In genomic region chr6:88763518-88764077, GRCm38 (mm10) we compare ENCODE assay signal across 22 mouse cellular contexts. TPM values are rescaled to one million over a fixed set of nuclear protein-coding genes. Genes with fewer than 3 reads are reported as not detected.
DNase-seq lines count a peak whose midpoint lies in the region; ATAC-seq and TF ChIP-seq lines count a peak whose summit lies in the region.
"Had no signal": no experiment of that assay in that cellular context is flagged by ENCODE, and none has a peak within 500 bp of the region (broad histone marks: within the 10 kb centered on the region; RNA-seq: fewer than 3 reads in every experiment).

No protein-coding gene starts in this region.

- no peak overlapping the region for H3K4me3 ChIP-seq in liver, embryonic 14.5 days (ENCODE audit: insufficient read depth in 1 of 2, low read depth in 2 of 2, low read length in 2 of 2)
- H3K4me3 ChIP-seq in liver, postnatal 0 days (ENCODE audit: low read depth, low read length), result no peak overlapping the region
- H3K4me3 ChIP-seq in embryonic facial prominence, embryonic 15.5 days (replicated peaks), result no peak overlapping the region
- H3K4me3 ChIP-seq in forebrain, embryonic 12.5 days (replicated peaks), result no peak overlapping the region
- H3K4me3 ChIP-seq: forebrain, embryonic 13.5 days; heart, embryonic 12.5 days; limb, embryonic 15.5 days; midbrain, embryonic 10.5 days had no signal

- no peak overlapping the region; the same call in 1 of the 2 replicates for H3K9ac ChIP-seq in liver, embryonic 14.5 days (replicated peaks)
- no peak overlapping the region for H3K9ac ChIP-seq in liver, postnatal 0 days (replicated peaks)
- no peak overlapping the region for H3K9ac ChIP-seq in embryonic facial prominence, embryonic 15.5 days
- no peak overlapping the region for H3K9ac ChIP-seq in forebrain, embryonic 12.5 days
- H3K9ac ChIP-seq: forebrain, embryonic 13.5 days; heart, embryonic 12.5 days; limb, embryonic 15.5 days had no signal

- peak overlapping the region; percentile 32 for H3K27ac ChIP-seq in liver, embryonic 14.5 days
- no peak overlapping the region for H3K27ac ChIP-seq in liver, postnatal 0 days (ENCODE audit: low read depth)
- H3K27ac ChIP-seq in embryonic facial prominence, embryonic 15.5 days (replicated peaks), result no peak overlapping the region; the same call in 1 of the 2 replicates
- H3K27ac ChIP-seq in forebrain, embryonic 12.5 days, result no peak overlapping the region
- H3K27ac ChIP-seq: forebrain, embryonic 13.5 days; hindbrain, postnatal 0 days; limb, embryonic 15.5 days; macrophage; midbrain, embryonic 10.5 days had no signal

- WGBS in liver, embryonic 14.5 days (ENCODE audit: insufficient replicate concordance), result 86% methylated on average over 3 of the region's 3 CpGs
- WGBS in liver, postnatal 0 days (ENCODE audit: insufficient replicate concordance), result 88% methylated on average over 3 of the region's 3 CpGs
- WGBS in embryonic facial prominence, embryonic 15.5 days, result 64% methylated on average over 3 of the region's 3 CpGs
- WGBS in forebrain, embryonic 12.5 days, result 85% methylated on average over 3 of the region's 3 CpGs

- H3K9me3 ChIP-seq in liver, embryonic 14.5 days (ENCODE audit: control insufficient read depth, low read length), result no peaks in the 10 kb centered on the region
- H3K9me3 ChIP-seq in liver, postnatal 0 days (ENCODE audit: low read length), result no peaks in the 10 kb centered on the region
- H3K9me3 ChIP-seq in embryonic facial prominence, embryonic 15.5 days (replicated peaks), result no peaks in the 10 kb centered on the region
- H3K9me3 ChIP-seq in forebrain, embryonic 12.5 days, result no peaks in the 10 kb centered on the region
- H3K9me3 ChIP-seq: forebrain, embryonic 13.5 days; heart, embryonic 12.5 days; limb, embryonic 15.5 days; midbrain, embryonic 10.5 days had no signal

- ATAC-seq in liver, embryonic 14.5 days (ENCODE audit: insufficient read depth), result no peak
- ATAC-seq in liver, postnatal 0 days, result no peak
- 0 out of 2 replicates have a peak, but pooled peaks have one; percentile 4 for ATAC-seq in embryonic facial prominence, embryonic 15.5 days (ENCODE audit: insufficient number of reproducible peaks, low FRiP score, low TSS enrichment, low read depth)
- ATAC-seq in forebrain, embryonic 12.5 days (ENCODE audit: low FRiP score), result no peak
- ATAC-seq: forebrain, embryonic 13.5 days; hindbrain, postnatal 0 days; intestine, postnatal 0 days; midbrain, embryonic 16.5 days had no signal

- DNase-seq in heart, adult 11 months, result peak; percentile 92
- DNase-seq in heart, postnatal 25 days (ENCODE audit: low spot score), result no peak
- DNase-seq in liver, embryonic 14.5 days (ENCODE audit: low read depth in 3 of 3, low spot score in 3 of 3), result no peak
- no peak for DNase-seq in liver, postnatal 0 days
- no peak for DNase-seq in lung, postnatal 14 days
- DNase-seq: adrenal gland, postnatal 10 days; cerebellum, adult 8-10 months; heart, postnatal 10 days; kidney, postnatal 25 days; left cerebral cortex, postnatal 4 days; thymus, adult 18-20 months; thymus, postnatal 4 days had no signal

- H3K4me2 ChIP-seq in liver, embryonic 14.5 days (ENCODE audit: low read depth), result no peak overlapping the region
- no peak overlapping the region for H3K4me2 ChIP-seq in liver, postnatal 0 days (ENCODE audit: low read depth, low read length)
- no peak overlapping the region for H3K4me2 ChIP-seq in embryonic facial prominence, embryonic 15.5 days (replicated peaks)
- no peak overlapping the region for H3K4me2 ChIP-seq in forebrain, embryonic 12.5 days
- H3K4me2 ChIP-seq: forebrain, embryonic 13.5 days; heart, embryonic 12.5 days; limb, embryonic 15.5 days had no signal

- peaks cover 37% of the 10 kb centered on the region for H3K36me3 ChIP-seq in liver, embryonic 14.5 days (replicated peaks; ENCODE audit: control insufficient read depth, insufficient read depth, low read depth)
- H3K36me3 ChIP-seq in liver, postnatal 0 days (replicated peaks; ENCODE audit: insufficient read depth, low read length), result peaks cover 18% of the 10 kb centered on the region
- H3K36me3 ChIP-seq in embryonic facial prominence, embryonic 15.5 days, result no peaks in the 10 kb centered on the region
- H3K36me3 ChIP-seq in forebrain, embryonic 12.5 days (replicated peaks), result no peaks in the 10 kb centered on the region
- H3K36me3 ChIP-seq: heart, embryonic 12.5 days; limb, embryonic 15.5 days; midbrain, embryonic 10.5 days had no signal

- intact Hi-C loops in heart, postnatal 25 days (cut with DNase I), result no loop called here

- H3K27me3 ChIP-seq in liver, embryonic 14.5 days (ENCODE audit: control insufficient read depth, insufficient read depth, low read length), result no peaks in the 10 kb centered on the region
- H3K27me3 ChIP-seq in liver, postnatal 0 days (ENCODE audit: insufficient read depth, low read length), result no peaks in the 10 kb centered on the region
- H3K27me3 ChIP-seq in embryonic facial prominence, embryonic 15.5 days, result no peaks in the 10 kb centered on the region
- H3K27me3 ChIP-seq in forebrain, embryonic 12.5 days, result no peaks in the 10 kb centered on the region
- H3K27me3 ChIP-seq: forebrain, embryonic 13.5 days; limb, embryonic 15.5 days had no signal

- TF ChIP-seq CTCF in liver, embryonic 14.5 days (IDR thresholded peaks at IDR 0.05; ENCODE audit: low read depth), result no peak
- TF ChIP-seq CTCF in liver, postnatal 0 days (IDR thresholded peaks at IDR 0.05; ENCODE audit: low read depth), result no peak

- H3K4me1 ChIP-seq in liver, embryonic 14.5 days (replicated peaks; ENCODE audit: control insufficient read depth in 2 of 2, insufficient read depth in 2 of 2, low read length in 1 of 2), result peaks cover 51% of the 10 kb centered on the region in 2 experiments
- peaks cover 40% of the 10 kb centered on the region for H3K4me1 ChIP-seq in liver, postnatal 0 days (ENCODE audit: insufficient read depth)
- peaks cover 57% of the 10 kb centered on the region for H3K4me1 ChIP-seq in embryonic facial prominence, embryonic 15.5 days
- H3K4me1 ChIP-seq in forebrain, embryonic 12.5 days, result peaks cover 25% of the 10 kb centered on the region

- TF ChIP-seq EP300 in liver, embryonic 14.5 days (IDR thresholded peaks at IDR 0.05; ENCODE audit: low read depth), result no peak
- no peak for TF ChIP-seq EP300 in liver, postnatal 0 days (IDR thresholded peaks at IDR 0.05; ENCODE audit: low read depth)

RNA-seq across cellular contexts. Expression of gene Mgll, which starts 39.4 kb away (rescaled TPM):
- 100 to 1,000 TPM; 115 to 127 TPM for total RNA-seq in heart, postnatal 25 days (2021)
- 14.8 and 17.0 TPM in 2 replicates for polyA plus RNA-seq in liver, embryonic 14.5 days (2012; rRNA removed)
- 65.5 and 68.0 TPM in 2 replicates for polyA plus RNA-seq in liver, embryonic 14.5 days (2014; fragmentation: Nextera tagmentation; extraction: Ambion mirVana)
- polyA plus RNA-seq in liver, postnatal 0 days (2015; fragmentation: Nextera tagmentation; extraction: Ambion mirVana), result 106 and 121 TPM in 2 replicates
- 28.7 and 31.6 TPM in 2 replicates for polyA plus RNA-seq in embryonic facial prominence, embryonic 15.5 days (2015; fragmentation: Nextera tagmentation; extraction: Ambion mirVana)
- polyA plus RNA-seq in forebrain, embryonic 12.5 days (2016; fragmentation: Nextera tagmentation; extraction: Ambion mirVana), result 3.5 and 5.5 TPM in 2 replicates
